Mouse (Mus musculus): Measurements from ENCODE around the gene Gm20388.

GRCm38 (mm10) chr8:120549922-120550321, 639.3 kb downstream of the Gm20388 start:
- TF ChIP-seq CTCF (conservative IDR thresholded peaks at IDR 0.05; ENCODE audit: insufficient read depth, insufficient read length, low read depth, low read length) (no peak), POLR2A (IDR thresholded peaks at IDR 0.05; ENCODE audit: low read depth, low read length) (no peak)

All from kidney, adult 2 months (tissue).